Mouse (Mus musculus) heart, adult 2 months (tissue): ENCODE results near the gene Lrrc43.

Experiments
- CTCF ChIP-seq: fragments of 200-600 bp; IDR thresholded peaks from 2 replicates; pipeline ENCODE4 v1.8.1; 2022; ENCODE audit warnings: antibody characterized with exemption, mild to moderate bottlenecking, moderate library complexity
- POLR2A ChIP-seq: fragments of 200-500 bp; IDR thresholded peaks from 2 replicates; pipeline ENCODE4 v1.6.1; 2011; ENCODE audit warnings: mild to moderate bottlenecking, low read depth, low read length, control low read depth; ENCODE audit not compliant: insufficient read depth

DNA sequence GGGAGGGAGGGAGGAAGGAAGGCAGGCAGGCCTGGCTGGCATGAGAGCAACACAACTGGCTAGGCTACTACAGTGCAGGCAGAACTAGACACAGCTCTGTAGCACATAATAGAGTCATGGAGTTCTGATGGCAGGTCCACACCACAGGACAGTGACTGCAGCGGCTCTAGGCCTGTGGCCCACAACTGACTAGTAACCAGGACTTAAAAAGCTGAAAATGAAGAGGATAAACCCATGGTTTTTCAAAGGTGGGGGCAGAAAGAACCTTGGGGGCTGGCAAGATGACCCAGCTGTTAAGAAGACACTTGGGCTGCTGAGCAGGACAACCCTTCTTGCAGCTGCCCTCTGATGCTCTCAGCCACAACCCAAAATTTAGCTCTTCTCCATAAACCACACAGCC is 32.5 kb downstream of the Lrrc43 start:
- TF ChIP-seq POLR2A (no peak), CTCF (no peak)
